Mouse (Mus musculus) limb, embryonic 15.5 days (tissue): ENCODE data around the gene Exoc3l2. TPM values are rescaled to one million over a fixed set of nuclear protein-coding genes. Genes with fewer than 3 reads are reported as not detected.

Experiments used
- ATAC-seq: fragments of 200-750 bp; cut with Nextera tagmentation; 2 replicates; pipeline ENCODE4 v1.8.0; 2017; ENCODE audit warnings: low read depth, moderate TSS enrichment; ENCODE audit not compliant: insufficient number of reproducible peaks, low FRiP score, low TSS enrichment
- H3K27ac ChIP-seq: fragments of 300-500 bp; sonication (generic); 2 replicates; pipeline ENCODE4 v1.5.1; 2015; ENCODE audit warnings: moderate library complexity, mild to moderate bottlenecking, inconsistent platforms
- H3K27me3 ChIP-seq: fragments of 300-500 bp; sonication (generic); 2 replicates; pipeline ENCODE4 v1.6.1; 2015; ENCODE audit warnings: inconsistent platforms
- H3K36me3 ChIP-seq: fragments of 300-500 bp; sonication (generic); 2 replicates; pipeline ENCODE4 v1.6.1; 2015; ENCODE audit warnings: inconsistent platforms
- H3K4me1 ChIP-seq: fragments of 300-500 bp; sonication (generic); 2 replicates; pipeline ENCODE4 v1.6.1; 2015; ENCODE audit warnings: inconsistent platforms
- H3K4me2 ChIP-seq: fragments of 300-500 bp; sonication (generic); 2 replicates; pipeline ENCODE4 v1.6.1; 2015; ENCODE audit warnings: mild to moderate bottlenecking, inconsistent platforms
- H3K4me3 ChIP-seq: fragments of 300-500 bp; sonication (generic); 2 replicates; pipeline ENCODE4 v1.5.1; 2015; ENCODE audit warnings: mild to moderate bottlenecking, inconsistent platforms
- H3K9ac ChIP-seq: fragments of 300-500 bp; sonication (generic); 2 replicates; pipeline ENCODE4 v1.6.1; 2015; ENCODE audit warnings: inconsistent platforms
- H3K9me3 ChIP-seq: fragments of 300-500 bp; sonication (generic); 2 replicates; pipeline ENCODE4 v1.6.1; 2016; ENCODE audit warnings: inconsistent platforms
- WGBS: fragments of 180-500 bp; shearing (Covaris S2); methylation state at CpG from one replicate; pipeline ENCODE4 v1.1.7; 2015; 5-methylcytosine and 5-hydroxymethylcytosine counted together
- polyA plus RNA-seq: library from polyadenylated mRNA; unstranded; fragments of >200 nt; fragmentation: Nextera tagmentation; extraction: Ambion mirVana; gene quantifications from 2 replicates; pipeline ENCODE4 v1.2.1, GENCODE M21; 2015

The Exoc3l2 gene
- polyA plus RNA-seq, 1 experiment from 2014 or later: 1.4 TPM

DNA sequence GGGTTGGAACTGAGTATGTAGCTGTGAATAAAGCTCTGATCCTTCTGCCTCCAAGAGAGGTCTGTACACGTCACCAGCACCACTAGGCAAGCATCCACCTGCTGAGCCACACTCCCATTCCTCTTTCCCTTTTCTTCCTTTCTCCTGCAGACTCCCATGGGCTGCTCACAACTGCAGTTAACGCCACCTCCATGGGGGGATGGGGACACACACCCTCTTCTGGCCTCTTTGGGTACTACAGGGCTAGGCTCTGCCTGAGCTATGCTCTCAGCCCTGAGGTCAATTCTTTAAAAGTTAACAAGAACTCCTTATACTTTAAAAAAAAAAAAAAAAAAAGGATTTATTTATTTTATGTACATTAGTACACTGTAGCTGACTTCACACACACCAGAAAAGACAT is 30.7 kb upstream of the Exoc3l2 start:
- Histone ChIP-seq H3K9me3 (no peaks in the 10 kb centered on the region; the same call in 1 of the 2 replicates), H3K4me1 (no peaks in the 10 kb centered on the region), H3K9ac (no peak overlapping the region), H3K27ac (no peak overlapping the region), H3K27me3 (no peaks in the 10 kb centered on the region), H3K4me3 (no peak overlapping the region), H3K36me3 (peaks cover 100% of the 10 kb centered on the region), H3K4me2 (no peak overlapping the region)
- ATAC-seq: no peak
- 96% methylated on average over 2 of the region's 2 CpGs for WGBS

DNA sequence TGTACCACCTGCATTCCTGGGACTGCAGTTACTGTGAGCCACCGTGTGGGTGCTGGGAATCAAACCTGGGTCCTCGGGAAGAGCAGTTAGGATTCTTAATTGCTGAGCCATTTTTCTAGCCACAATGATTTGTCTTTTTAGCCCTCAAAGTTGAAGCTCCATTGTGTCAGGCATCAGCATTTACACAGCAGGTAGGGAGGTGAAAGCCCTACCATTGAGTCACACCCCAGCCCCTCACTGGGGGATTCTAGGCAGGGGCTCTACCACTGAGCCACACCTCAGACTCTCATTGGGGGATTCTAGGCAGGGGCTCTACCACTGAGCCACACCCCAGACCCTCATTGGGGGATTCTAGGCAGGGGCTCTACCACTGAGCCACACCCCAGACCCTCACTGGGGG is 26.9 kb upstream of the Exoc3l2 start:
- no peaks in the 10 kb centered on the region for H3K4me1 ChIP-seq
- 93% methylated on average over 2 of the region's 2 CpGs for WGBS
- no peak overlapping the region for H3K9ac ChIP-seq
- no peak overlapping the region for H3K4me3 ChIP-seq
- H3K36me3 ChIP-seq: peaks cover 92% of the 10 kb centered on the region
- H3K27ac ChIP-seq: no peak overlapping the region
- ATAC-seq: no peak
- no peaks in the 10 kb centered on the region for H3K27me3 ChIP-seq
- no peaks in the 10 kb centered on the region; the same call in 1 of the 2 replicates for H3K9me3 ChIP-seq
- no peak overlapping the region for H3K4me2 ChIP-seq

DNA sequence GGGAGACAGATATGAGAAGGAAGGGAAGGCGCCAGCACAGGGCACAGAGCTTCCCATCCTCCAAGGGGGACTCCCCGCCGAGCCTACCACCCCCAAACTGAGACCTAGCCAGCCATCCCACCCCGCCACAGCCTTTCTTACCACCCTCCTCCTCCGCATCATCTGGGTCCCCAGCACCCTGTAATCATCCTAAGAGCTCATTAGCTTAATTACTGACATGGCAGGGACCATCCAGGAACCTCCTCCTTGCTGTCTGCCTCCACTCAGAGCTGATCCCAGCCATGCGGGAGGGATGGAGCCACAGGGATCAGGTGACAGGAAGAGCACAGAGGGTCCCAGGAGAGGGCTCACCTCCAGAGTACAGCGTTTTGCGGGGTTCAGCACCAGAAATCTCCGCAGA is 26.1 kb upstream of the Exoc3l2 start:
- Histone ChIP-seq H3K4me3 (no peak overlapping the region), H3K27ac (no peak overlapping the region), H3K27me3 (no peaks in the 10 kb centered on the region), H3K9ac (no peak overlapping the region), H3K4me1 (no peaks in the 10 kb centered on the region), H3K36me3 (peaks cover 91% of the 10 kb centered on the region), H3K4me2 (no peak overlapping the region), H3K9me3 (no peaks in the 10 kb centered on the region; the same call in 1 of the 2 replicates)
- WGBS: 78% methylated on average over 9 of the region's 9 CpGs
- ATAC-seq: no peak

DNA sequence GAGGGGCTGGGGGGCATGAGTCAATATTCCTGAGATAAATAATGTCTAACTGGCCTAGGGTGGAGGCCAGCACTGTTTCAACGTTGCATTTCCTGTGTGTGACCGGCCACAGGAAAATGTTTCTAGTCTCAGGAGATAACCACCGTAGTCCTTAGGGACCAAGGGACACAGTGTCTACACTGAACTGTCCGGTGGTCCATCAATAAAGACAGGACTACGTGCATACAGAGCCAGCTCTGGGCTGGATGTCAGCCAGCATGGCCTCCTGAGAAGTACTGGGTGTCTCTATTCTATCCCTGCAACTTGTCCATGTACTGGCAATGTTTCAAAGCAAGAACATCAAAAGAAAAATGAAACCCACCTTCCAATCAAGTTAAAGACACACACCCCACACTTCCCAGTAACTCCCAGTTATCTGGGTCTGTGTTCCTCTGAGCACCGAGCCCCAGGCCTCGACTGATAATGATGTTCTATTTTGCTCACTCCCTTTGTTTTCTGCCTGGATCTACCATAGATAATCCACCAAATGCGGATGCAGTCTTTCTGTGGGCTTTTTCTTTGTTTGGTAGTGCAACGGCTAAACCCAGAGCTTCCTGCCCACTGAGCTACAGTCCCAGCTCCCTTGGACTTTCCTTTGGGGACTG is 21.6 kb upstream of the Exoc3l2 start:
- H3K36me3 ChIP-seq: peaks cover 83% of the 10 kb centered on the region
- H3K4me1 ChIP-seq: no peaks in the 10 kb centered on the region
- no peak overlapping the region for H3K9ac ChIP-seq
- no peak overlapping the region for H3K4me2 ChIP-seq
- 84% methylated on average over 9 of the region's 9 CpGs for WGBS
- no peaks in the 10 kb centered on the region for H3K27me3 ChIP-seq
- H3K4me3 ChIP-seq: no peak overlapping the region
- ATAC-seq: no peak
- no peaks in the 10 kb centered on the region for H3K9me3 ChIP-seq
- H3K27ac ChIP-seq: no peak overlapping the region

DNA sequence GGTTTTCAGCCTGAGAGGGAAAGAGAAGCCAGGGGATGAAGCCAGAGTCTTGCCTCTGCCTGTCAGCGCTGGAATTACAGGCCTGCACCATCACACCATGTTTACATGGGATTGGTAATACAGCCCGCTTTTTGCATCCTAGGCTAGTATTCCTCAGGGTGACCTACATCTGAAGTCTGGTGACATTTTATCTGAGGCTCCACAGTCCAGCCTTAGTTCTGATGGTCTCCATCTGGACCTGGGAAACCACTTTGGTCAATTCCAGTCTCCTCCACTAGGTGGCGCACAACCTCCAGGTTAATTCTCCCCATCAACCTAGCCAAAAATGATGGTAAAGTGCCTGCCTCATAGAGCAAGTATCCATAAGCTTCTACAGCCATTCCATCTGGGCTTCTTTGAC is 19.8 kb upstream of the Exoc3l2 start:
- Histone ChIP-seq H3K4me2 (no peak overlapping the region), H3K9me3 (no peaks in the 10 kb centered on the region), H3K27ac (no peak overlapping the region), H3K27me3 (no peaks in the 10 kb centered on the region), H3K4me3 (no peak overlapping the region), H3K36me3 (peaks cover 82% of the 10 kb centered on the region), H3K9ac (no peak overlapping the region), H3K4me1 (no peaks in the 10 kb centered on the region)
- no peak for ATAC-seq
- 50% methylated on average over 3 of the region's 3 CpGs for WGBS

DNA sequence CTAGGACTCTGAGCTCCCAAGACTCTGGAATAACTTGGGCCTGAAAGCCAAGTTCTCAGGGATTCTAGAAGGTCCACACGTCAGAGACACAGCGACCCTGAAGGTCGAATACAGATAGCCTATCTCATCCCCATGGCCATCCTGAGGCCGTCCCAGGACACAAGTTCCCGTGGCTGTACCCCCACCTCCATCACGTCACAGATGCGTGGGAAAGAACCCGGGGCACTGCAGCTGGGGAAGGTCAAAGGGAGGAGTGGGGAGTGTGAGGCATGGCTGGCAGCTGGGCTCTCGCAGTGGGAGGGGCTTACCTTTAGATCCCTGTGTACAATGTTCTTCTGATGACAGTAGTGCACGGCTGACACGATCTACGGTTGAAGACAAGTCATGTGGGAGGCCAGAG is 18.3 kb upstream of the Exoc3l2 start:
- 0 out of 2 replicates have a peak, but pooled peaks have one; percentile 31 for ATAC-seq
- no peaks in the 10 kb centered on the region for H3K9me3 ChIP-seq
- no peak overlapping the region for H3K27ac ChIP-seq
- no peaks in the 10 kb centered on the region for H3K4me1 ChIP-seq
- no peaks in the 10 kb centered on the region for H3K27me3 ChIP-seq
- no peak overlapping the region for H3K9ac ChIP-seq
- 79% methylated on average over 12 of the region's 12 CpGs for WGBS
- H3K4me3 ChIP-seq: no peak overlapping the region
- H3K36me3 ChIP-seq: peaks cover 88% of the 10 kb centered on the region
- no peak overlapping the region for H3K4me2 ChIP-seq

DNA sequence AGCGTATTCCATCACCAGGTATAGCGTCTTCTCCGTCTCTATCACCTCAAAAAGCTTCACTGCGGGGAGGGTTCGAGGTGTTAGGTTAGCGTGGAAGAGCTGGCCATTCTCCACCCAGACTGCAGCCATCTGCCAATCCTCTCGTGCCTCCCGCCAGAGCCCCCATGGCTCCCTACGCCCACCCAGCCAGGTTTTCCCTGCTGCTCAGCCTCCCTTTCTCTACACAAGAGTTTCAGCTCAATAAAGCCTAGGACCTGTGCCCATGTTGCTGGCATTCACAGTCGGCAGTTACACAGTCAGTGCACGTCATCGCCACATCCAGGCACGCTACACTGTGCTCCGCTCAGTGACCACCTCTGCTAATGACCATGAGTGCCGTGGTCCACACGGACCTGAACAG is 15.4 kb upstream of the Exoc3l2 start:
- Histone ChIP-seq H3K27ac (no peak overlapping the region), H3K27me3 (no peaks in the 10 kb centered on the region), H3K4me3 (no peak overlapping the region), H3K36me3 (peaks cover 89% of the 10 kb centered on the region), H3K9me3 (no peaks in the 10 kb centered on the region), H3K4me2 (no peak overlapping the region), H3K9ac (no peak overlapping the region), H3K4me1 (no peaks in the 10 kb centered on the region)
- no peak for ATAC-seq
- 92% methylated on average over 16 of the region's 16 CpGs for WGBS

DNA sequence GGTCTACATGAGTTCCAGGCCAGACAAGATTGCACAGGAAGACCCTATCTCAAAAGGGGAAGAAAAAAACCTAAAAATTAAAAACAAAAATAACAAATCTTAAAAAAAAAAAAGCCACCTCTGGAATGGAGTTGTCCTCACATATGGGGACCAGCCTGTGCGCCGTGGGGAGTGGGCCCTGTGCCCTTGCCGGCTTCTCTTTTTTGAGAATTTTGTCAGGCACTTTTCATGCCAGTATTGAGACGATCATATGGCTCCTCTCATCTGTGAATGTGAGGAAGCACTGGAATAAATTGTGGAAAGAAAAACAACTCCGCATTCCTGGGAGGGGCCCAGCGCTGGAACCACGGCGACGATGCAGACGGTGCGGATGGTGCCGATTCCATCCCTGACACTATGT is 14.0 kb upstream of the Exoc3l2 start:
- Histone ChIP-seq H3K36me3 (peaks cover 87% of the 10 kb centered on the region), H3K4me2 (no peak overlapping the region), H3K4me1 (no peaks in the 10 kb centered on the region), H3K27me3 (no peaks in the 10 kb centered on the region), H3K9me3 (no peaks in the 10 kb centered on the region), H3K27ac (no peak overlapping the region), H3K9ac (no peak overlapping the region), H3K4me3 (no peak overlapping the region)
- no peak for ATAC-seq
- WGBS: 82% methylated on average over 12 of the region's 12 CpGs

DNA sequence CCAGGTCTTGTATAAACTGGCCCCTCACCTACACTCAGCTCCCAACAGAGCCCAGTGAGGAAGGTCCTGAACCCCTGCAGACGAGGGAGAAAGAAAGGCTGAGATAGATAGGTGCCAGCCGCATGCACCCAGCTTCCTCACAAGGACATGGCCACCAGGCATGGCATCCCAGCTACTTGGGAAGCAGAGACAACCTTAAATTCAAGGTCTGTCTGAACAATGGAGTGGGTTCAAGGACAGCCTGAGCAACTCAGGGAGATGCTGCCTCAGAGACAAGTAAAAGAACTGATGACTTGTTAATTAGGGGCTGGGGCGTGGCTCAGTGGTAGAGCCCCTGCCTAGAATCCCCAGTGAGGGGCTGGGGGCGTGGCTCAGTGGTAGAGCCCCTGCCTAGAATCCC is 7.9 kb upstream of the Exoc3l2 start:
- no peak overlapping the region for H3K4me2 ChIP-seq

DNA sequence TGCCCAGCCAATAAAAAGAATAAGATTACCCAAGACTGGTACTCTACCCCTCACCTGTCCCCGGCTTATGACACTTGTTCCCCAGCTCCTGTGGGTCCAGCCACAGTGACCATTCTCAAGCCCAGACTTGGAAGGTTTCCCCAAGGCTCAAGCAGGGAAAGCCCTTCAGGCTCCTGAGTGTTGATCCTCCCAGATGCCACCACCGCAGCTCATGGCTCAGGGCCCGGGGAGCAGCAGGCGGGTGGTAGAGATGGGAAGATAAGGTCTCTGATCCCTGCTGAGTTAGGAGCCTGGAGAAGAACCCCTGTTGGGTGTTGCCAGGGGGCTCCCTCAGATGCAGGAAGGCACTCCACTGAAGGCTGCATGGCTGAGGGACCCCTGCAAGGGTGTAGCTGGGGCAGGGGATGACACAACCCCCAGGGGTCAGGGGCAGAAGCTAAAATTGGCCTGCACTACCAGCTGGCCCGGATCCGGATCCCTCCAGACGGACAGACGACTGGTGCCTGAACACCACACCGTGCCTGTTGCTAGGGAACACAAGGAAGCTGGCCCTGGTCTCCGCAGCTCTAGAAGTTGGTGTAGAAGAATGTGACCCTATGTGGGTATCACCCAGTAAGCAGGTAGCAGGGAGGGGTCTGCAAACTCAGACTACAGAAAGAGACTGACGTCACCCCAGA is 7.2 kb upstream of the Exoc3l2 start:
- H3K9me3 ChIP-seq: no peaks in the 10 kb centered on the region
- H3K4me3 ChIP-seq: peak overlapping the region; percentile 83; the same call in 1 of the 2 replicates
- ATAC-seq: no peak
- peaks cover 41% of the 10 kb centered on the region for H3K36me3 ChIP-seq
- 0 out of 2 replicates have a peak overlapping the region, but pooled peaks have one; percentile 27 for H3K27ac ChIP-seq
- 77% methylated on average over 11 of the region's 11 CpGs for WGBS
- peaks cover 25% of the 10 kb centered on the region for H3K4me1 ChIP-seq
- H3K9ac ChIP-seq: no peak overlapping the region
- H3K4me2 ChIP-seq: no peak overlapping the region
- no peaks in the 10 kb centered on the region for H3K27me3 ChIP-seq

More for the DNA sequence above, 7.9 kb upstream of the Exoc3l2 start:
- Histone ChIP-seq H3K4me1 (peaks cover 25% of the 10 kb centered on the region), H3K36me3 (peaks cover 49% of the 10 kb centered on the region), H3K9ac (no peak overlapping the region), H3K4me3 (no peak overlapping the region), H3K9me3 (no peaks in the 10 kb centered on the region), H3K27me3 (no peaks in the 10 kb centered on the region), H3K27ac (no peak overlapping the region)
- 94% methylated on average over 4 of the region's 4 CpGs for WGBS
- ATAC-seq: no peak

DNA sequence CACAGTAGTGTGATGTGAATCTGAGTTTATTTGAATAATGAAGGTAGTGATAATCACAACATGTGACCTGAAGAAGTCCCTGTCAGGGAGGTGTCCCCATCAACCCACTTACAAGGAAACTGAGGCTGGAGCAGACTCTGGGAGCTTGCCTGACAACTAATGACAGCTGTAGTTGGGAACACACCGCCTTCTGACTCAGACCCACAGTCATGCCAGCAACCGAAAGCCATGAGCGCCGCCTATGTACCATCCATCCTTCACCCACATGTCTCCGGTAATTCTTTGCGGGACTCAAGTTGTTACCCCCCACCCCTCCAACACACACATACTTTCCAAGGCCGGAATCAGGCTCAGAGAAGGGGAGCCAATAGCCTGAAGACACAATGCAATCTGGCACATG is 6.5 kb upstream of the Exoc3l2 start:
- Histone ChIP-seq H3K9me3 (no peaks in the 10 kb centered on the region), H3K27ac (no peak overlapping the region; the same call in 1 of the 2 replicates), H3K9ac (no peak overlapping the region), H3K4me1 (peaks cover 25% of the 10 kb centered on the region), H3K4me2 (peak overlapping the region; percentile 94; the same call in 1 of the 2 replicates), H3K36me3 (peaks cover 35% of the 10 kb centered on the region), H3K4me3 (peak overlapping the region; percentile 83), H3K27me3 (no peaks in the 10 kb centered on the region)
- no peak for ATAC-seq
- 88% methylated on average over 7 of the region's 7 CpGs for WGBS

DNA sequence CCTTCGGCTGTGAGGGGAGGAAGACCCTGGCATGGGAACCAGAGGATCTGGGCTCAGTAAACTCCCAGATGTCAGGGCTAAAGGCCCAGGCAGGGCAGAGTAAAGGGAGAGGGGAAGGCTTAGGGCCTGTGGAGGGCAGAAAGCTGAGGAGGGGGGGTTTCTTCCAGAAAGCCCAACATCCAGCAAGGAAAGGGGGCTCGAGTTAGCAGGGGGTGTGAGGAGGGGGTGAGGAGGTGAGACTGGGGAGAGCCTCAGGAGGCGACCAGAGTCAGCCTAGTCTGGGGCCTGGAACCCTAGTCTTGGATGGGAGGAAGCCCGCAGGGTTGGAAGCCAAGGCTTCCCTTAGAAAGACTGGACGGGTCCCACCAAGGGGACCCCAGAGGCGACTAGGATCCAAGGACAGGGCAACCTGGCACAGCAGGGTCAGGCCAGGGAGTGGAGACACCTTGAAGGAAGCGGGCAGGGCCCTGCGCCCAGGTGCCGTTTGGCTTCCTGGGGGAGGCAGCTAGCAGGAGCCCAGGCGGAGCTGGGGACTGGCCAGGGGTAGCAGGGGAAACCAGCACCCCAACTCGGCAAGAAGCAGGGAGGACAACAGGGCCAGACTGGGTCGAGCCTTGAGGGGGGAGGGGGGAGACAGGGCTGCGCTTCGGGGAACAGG is 5.6 kb upstream of the Exoc3l2 start:
- Histone ChIP-seq H3K4me3 (peak overlapping the region; percentile 83), H3K4me2 (peak overlapping the region; percentile 94), H3K27ac (peak overlapping the region; percentile 80), H3K36me3 (peaks cover 25% of the 10 kb centered on the region), H3K9me3 (no peaks in the 10 kb centered on the region), H3K27me3 (no peaks in the 10 kb centered on the region), H3K9ac (peak overlapping the region; percentile 82), H3K4me1 (peaks cover 25% of the 10 kb centered on the region)
- no peak for ATAC-seq
- WGBS: 5% methylated on average over 14 of the region's 14 CpGs
